Mouse (Mus musculus): ENCODE data around the gene Cxcl2. TPM values are rescaled to one million over a fixed set of nuclear protein-coding genes. Genes with fewer than 3 reads are reported as not detected.

The Cxcl2 gene
- not detected in 2 replicates for polyA plus RNA-seq (2014; fragmentation: Nextera tagmentation; extraction: Ambion mirVana)

- Histone ChIP-seq H3K4me3 (ENCODE audit: low read depth, low read length) (peak within 1 kb of the TSS; percentile 8), H3K4me1 (ENCODE audit: control insufficient read depth, insufficient read depth, low read length) (peaks cover 11% of the 10 kb centered on the region; the same call in 1 of the 2 replicates), H3K27me3 (ENCODE audit: control insufficient read depth, insufficient read depth, low read length) (0 out of 2 replicates have a peak, but pooled peaks cover 3% of the 10 kb centered on the region), H3K27ac (ENCODE audit: low read length) (no peak within 1 kb of the TSS), H3K9me3 (ENCODE audit: control insufficient read depth, low read depth, low read length) (no peaks in the 10 kb centered on the region), H3K36me3 (ENCODE audit: control insufficient read depth, insufficient read depth, low read length) (no peaks in the 10 kb centered on the region), H3K9ac (replicated peaks; ENCODE audit: low read depth, low read length) (no peak within 1 kb of the TSS), H3K4me2 (replicated peaks; ENCODE audit: low read depth, low read length) (peak within 1 kb of the TSS; percentile 56)
- 11% methylated on average over 22 of the region's 22 CpGs for WGBS
- ATAC-seq (ENCODE audit: insufficient number of reproducible peaks, insufficient read depth, low FRiP score, low read depth), result peak; percentile 51; the same call in 1 of the 2 replicates
These were observed at the start of gene Cxcl2 for GRCm38 (mm10) chr5:90903339-90904020. Cxcl2 (plus strand) TSS chr5:90903871.

GRCm38 (mm10) chr5:90855308-90856230, 48.1 kb upstream of the Cxcl2 start:
- Histone ChIP-seq H3K27me3 (ENCODE audit: control insufficient read depth, insufficient read depth, low read length) (no peaks in the 10 kb centered on the region), H3K27ac (ENCODE audit: low read length) (no peak overlapping the region), H3K4me3 (ENCODE audit: low read depth, low read length) (no peak overlapping the region), H3K4me1 (ENCODE audit: control insufficient read depth, insufficient read depth, low read length) (no peaks in the 10 kb centered on the region), H3K4me2 (replicated peaks; ENCODE audit: low read depth, low read length) (no peak overlapping the region), H3K36me3 (ENCODE audit: control insufficient read depth, insufficient read depth, low read length) (no peaks in the 10 kb centered on the region), H3K9ac (replicated peaks; ENCODE audit: low read depth, low read length) (no peak overlapping the region), H3K9me3 (ENCODE audit: control insufficient read depth, low read depth, low read length) (no peaks in the 10 kb centered on the region)
- WGBS, result 62% methylated on average over 7 of the region's 7 CpGs
- no peak for ATAC-seq (ENCODE audit: insufficient number of reproducible peaks, insufficient read depth, low FRiP score, low read depth)

- no peak overlapping the region for H3K4me2 ChIP-seq (replicated peaks; ENCODE audit: low read depth, low read length)
- no peaks in the 10 kb centered on the region for H3K4me1 ChIP-seq (ENCODE audit: control insufficient read depth, insufficient read depth, low read length)
- no peaks in the 10 kb centered on the region for H3K36me3 ChIP-seq (ENCODE audit: control insufficient read depth, insufficient read depth, low read length)
- 65% methylated on average over 5 of the region's 5 CpGs for WGBS
- H3K9ac ChIP-seq (replicated peaks; ENCODE audit: low read depth, low read length), result no peak overlapping the region
- H3K9me3 ChIP-seq (ENCODE audit: control insufficient read depth, low read depth, low read length), result no peaks in the 10 kb centered on the region
- ATAC-seq (ENCODE audit: insufficient number of reproducible peaks, insufficient read depth, low FRiP score, low read depth), result no peak
- no peak overlapping the region for H3K4me3 ChIP-seq (ENCODE audit: low read depth, low read length)
- no peak overlapping the region for H3K27ac ChIP-seq (ENCODE audit: low read length)
- H3K27me3 ChIP-seq (ENCODE audit: control insufficient read depth, insufficient read depth, low read length), result no peaks in the 10 kb centered on the region
These were observed 46.2 kb upstream of the Cxcl2 start for GRCm38 (mm10) chr5:90857463-90857862.

GRCm38 (mm10) chr5:90858429-90858828, 45.2 kb upstream of the Cxcl2 start:
- Histone ChIP-seq H3K27ac (ENCODE audit: low read length) (no peak overlapping the region), H3K36me3 (ENCODE audit: control insufficient read depth, insufficient read depth, low read length) (no peaks in the 10 kb centered on the region), H3K4me3 (ENCODE audit: low read depth, low read length) (no peak overlapping the region), H3K4me2 (replicated peaks; ENCODE audit: low read depth, low read length) (no peak overlapping the region), H3K9me3 (ENCODE audit: control insufficient read depth, low read depth, low read length) (no peaks in the 10 kb centered on the region), H3K27me3 (ENCODE audit: control insufficient read depth, insufficient read depth, low read length) (no peaks in the 10 kb centered on the region), H3K4me1 (ENCODE audit: control insufficient read depth, insufficient read depth, low read length) (no peaks in the 10 kb centered on the region), H3K9ac (replicated peaks; ENCODE audit: low read depth, low read length) (no peak overlapping the region)
- no peak for ATAC-seq (ENCODE audit: insufficient number of reproducible peaks, insufficient read depth, low FRiP score, low read depth)
- 77% methylated on average over 2 of the region's 2 CpGs for WGBS

GRCm38 (mm10) chr5:90859031-90859430, 44.6 kb upstream of the Cxcl2 start:
- H3K9ac ChIP-seq (replicated peaks; ENCODE audit: low read depth, low read length), result no peak overlapping the region

GRCm38 (mm10) chr5:90861876-90862375, 41.7 kb upstream of the Cxcl2 start:
- H3K36me3 ChIP-seq (ENCODE audit: control insufficient read depth, insufficient read depth, low read length), result no peaks in the 10 kb centered on the region
- WGBS, result 76% methylated on average over 6 of the region's 6 CpGs
- no peak for ATAC-seq (ENCODE audit: insufficient number of reproducible peaks, insufficient read depth, low FRiP score, low read depth)
- H3K4me1 ChIP-seq (ENCODE audit: control insufficient read depth, insufficient read depth, low read length), result no peaks in the 10 kb centered on the region
- H3K9me3 ChIP-seq (ENCODE audit: control insufficient read depth, low read depth, low read length), result no peaks in the 10 kb centered on the region
- H3K9ac ChIP-seq (replicated peaks; ENCODE audit: low read depth, low read length), result no peak overlapping the region
- no peak overlapping the region for H3K27ac ChIP-seq (ENCODE audit: low read length)
- no peak overlapping the region for H3K4me3 ChIP-seq (ENCODE audit: low read depth, low read length)
- H3K4me2 ChIP-seq (replicated peaks; ENCODE audit: low read depth, low read length), result no peak overlapping the region
- no peaks in the 10 kb centered on the region for H3K27me3 ChIP-seq (ENCODE audit: control insufficient read depth, insufficient read depth, low read length)

More at GRCm38 (mm10) chr5:90859031-90859430, 44.6 kb upstream of the Cxcl2 start:
- Histone ChIP-seq H3K4me3 (ENCODE audit: low read depth, low read length) (no peak overlapping the region), H3K36me3 (ENCODE audit: control insufficient read depth, insufficient read depth, low read length) (no peaks in the 10 kb centered on the region), H3K27me3 (ENCODE audit: control insufficient read depth, insufficient read depth, low read length) (no peaks in the 10 kb centered on the region), H3K4me2 (replicated peaks; ENCODE audit: low read depth, low read length) (no peak overlapping the region), H3K9me3 (ENCODE audit: control insufficient read depth, low read depth, low read length) (no peaks in the 10 kb centered on the region), H3K27ac (ENCODE audit: low read length) (no peak overlapping the region), H3K4me1 (ENCODE audit: control insufficient read depth, insufficient read depth, low read length) (no peaks in the 10 kb centered on the region)
- ATAC-seq (ENCODE audit: insufficient number of reproducible peaks, insufficient read depth, low FRiP score, low read depth), result no peak
- WGBS, result 69% methylated on average over 3 of the region's 3 CpGs

GRCm38 (mm10) chr5:90866770-90867169, 36.9 kb upstream of the Cxcl2 start:
- H3K4me3 ChIP-seq (ENCODE audit: low read depth, low read length), result no peak overlapping the region
- no peaks in the 10 kb centered on the region for H3K9me3 ChIP-seq (ENCODE audit: control insufficient read depth, low read depth, low read length)
- H3K9ac ChIP-seq (replicated peaks; ENCODE audit: low read depth, low read length), result no peak overlapping the region
- ATAC-seq (ENCODE audit: insufficient number of reproducible peaks, insufficient read depth, low FRiP score, low read depth), result no peak
- H3K36me3 ChIP-seq (ENCODE audit: control insufficient read depth, insufficient read depth, low read length), result no peaks in the 10 kb centered on the region
- H3K27ac ChIP-seq (ENCODE audit: low read length), result no peak overlapping the region
- no peaks in the 10 kb centered on the region for H3K27me3 ChIP-seq (ENCODE audit: control insufficient read depth, insufficient read depth, low read length)
- H3K4me1 ChIP-seq (ENCODE audit: control insufficient read depth, insufficient read depth, low read length), result no peaks in the 10 kb centered on the region
- H3K4me2 ChIP-seq (replicated peaks; ENCODE audit: low read depth, low read length), result no peak overlapping the region

- Histone ChIP-seq H3K4me2 (replicated peaks; ENCODE audit: low read depth, low read length) (no peak overlapping the region), H3K4me3 (ENCODE audit: low read depth, low read length) (no peak overlapping the region), H3K9me3 (ENCODE audit: control insufficient read depth, low read depth, low read length) (no peaks in the 10 kb centered on the region), H3K36me3 (ENCODE audit: control insufficient read depth, insufficient read depth, low read length) (no peaks in the 10 kb centered on the region), H3K9ac (replicated peaks; ENCODE audit: low read depth, low read length) (no peak overlapping the region), H3K27me3 (ENCODE audit: control insufficient read depth, insufficient read depth, low read length) (no peaks in the 10 kb centered on the region), H3K4me1 (ENCODE audit: control insufficient read depth, insufficient read depth, low read length) (no peaks in the 10 kb centered on the region), H3K27ac (ENCODE audit: low read length) (no peak overlapping the region)
- 70% methylated on average over 7 of the region's 7 CpGs for WGBS
- no peak for ATAC-seq (ENCODE audit: insufficient number of reproducible peaks, insufficient read depth, low FRiP score, low read depth)
These were observed 31.3 kb upstream of the Cxcl2 start for GRCm38 (mm10) chr5:90872377-90872776.

All from stomach, embryonic 14.5 days (tissue).